Mouse (Mus musculus) MEL (cell line): ENCODE measurements around the gene Mycbp2. TPM values are rescaled to one million over a fixed set of nuclear protein-coding genes. Genes with fewer than 3 reads are reported as not detected.

Source experiments
- DNase-seq: peaks from one replicate; pipeline ENCODE4 v3.0.0; 2011; ENCODE audit warnings: low read depth, low spot score
- H3K27ac ChIP-seq: 2 replicates; pipeline ENCODE4 v1.5.1; 2012; ENCODE audit warnings: low read depth, mild to moderate bottlenecking, control low read depth, low read length, moderate library complexity; ENCODE audit not compliant: control insufficient read depth
- H3K27me3 ChIP-seq, 2 experiments: fragments of 150-350 bp in 1 of 2; sonication (generic) in 1 of 2; 2 replicates each; pipeline ENCODE4 v1.6.1; 2012; ENCODE audit warnings: low read length in 2 of 2, mild to moderate bottlenecking in 2 of 2, improper control_type of control experiment in 1 of 2, moderate library complexity in 1 of 2; ENCODE audit not compliant: insufficient read depth in 2 of 2, control insufficient read depth in 1 of 2
- H3K36me3 ChIP-seq, 2 experiments: 2 replicates each; pipeline ENCODE4 v1.6.1; 2012 to 2014; ENCODE audit warnings: low read length in 2 of 2, improper control_type of control experiment in 1 of 2, inconsistent platforms in 1 of 2, mild to moderate bottlenecking in 1 of 2; ENCODE audit not compliant: insufficient read depth in 2 of 2, control insufficient read depth in 1 of 2
- H3K4me1 ChIP-seq, 2 experiments: fragments of 150-350 bp in 1 of 2; sonication (generic) in 1 of 2; 2 replicates each; pipeline ENCODE4 v1.6.1; 2012; ENCODE audit warnings: low read length in 2 of 2, improper control_type of control experiment in 1 of 2, mild to moderate bottlenecking in 1 of 2; ENCODE audit not compliant: insufficient read depth in 2 of 2, control insufficient read depth in 1 of 2
- H3K4me3 ChIP-seq, 2 experiments: fragments of 150-350 bp in 1 of 2; sonication (generic) in 1 of 2; 2 replicates each; pipeline ENCODE4 v1.5.1; 2012; ENCODE audit warnings: low read depth in 2 of 2, low read length in 2 of 2, mild to moderate bottlenecking in 2 of 2, moderate library complexity in 2 of 2, control low read depth in 1 of 2, improper control_type of control experiment in 1 of 2; ENCODE audit not compliant: control insufficient read depth in 1 of 2, insufficient read depth in 1 of 2
- H3K79me2 ChIP-seq: 2 replicates; pipeline ENCODE4 v1.6.1; 2012; ENCODE audit warnings: mild to moderate bottlenecking, low read length, moderate library complexity; ENCODE audit not compliant: control insufficient read depth, poor library complexity, insufficient read depth
- H3K9ac ChIP-seq: 2 replicates; pipeline ENCODE4 v1.6.1; 2012; ENCODE audit warnings: low read depth, mild to moderate bottlenecking, control low read depth, low read length, moderate library complexity; ENCODE audit not compliant: control insufficient read depth, poor library complexity, severe bottlenecking
- H3K9me3 ChIP-seq: fragments of 150-350 bp; sonication (generic); replicated peaks from 2 replicates; pipeline ENCODE4 v1.6.1; 2012; ENCODE audit warnings: mild to moderate bottlenecking, low read length, improper control_type of control experiment, moderate library complexity; ENCODE audit not compliant: insufficient read depth
- BHLHE40 ChIP-seq: IDR thresholded peaks from 2 replicates; pipeline ENCODE4 v1.6.1; 2012; ENCODE audit warnings: low read depth, mild to moderate bottlenecking, inconsistent platforms, low read length, improper control_type of control experiment, borderline replicate concordance
- CHD1 ChIP-seq: IDR thresholded peaks from 2 replicates; pipeline ENCODE4 v1.6.1; 2012; ENCODE audit warnings: low read depth, mild to moderate bottlenecking, inconsistent platforms, low read length, improper control_type of control experiment
- CHD2 ChIP-seq: IDR thresholded peaks from 2 replicates; pipeline ENCODE4 v1.6.1; 2011; ENCODE audit warnings: low read length, improper control_type of control experiment
- CTCF ChIP-seq, 3 experiments: IDR thresholded peaks in 2 of 3; conservative IDR thresholded peaks in 1 of 3; 2 replicates each; pipeline ENCODE4 v1.5.1; 2011 to 2012; ENCODE audit warnings: low read length in 3 of 3, low read depth in 2 of 3, mild to moderate bottlenecking in 2 of 3, improper control_type of control experiment in 1 of 3, inconsistent platforms in 1 of 3, mixed read lengths in 1 of 3, moderate library complexity in 1 of 3; ENCODE audit not compliant: control insufficient read depth in 1 of 3, insufficient read depth in 1 of 3, poor library complexity in 1 of 3, severe bottlenecking in 1 of 3
- E2F4 ChIP-seq: IDR thresholded peaks from 2 replicates; pipeline ENCODE4 v1.6.1; 2011; ENCODE audit warnings: low read depth, low read length, improper control_type of control experiment, borderline replicate concordance
- EP300 ChIP-seq, 2 experiments: IDR thresholded peaks; 2 replicates each; pipeline ENCODE4 v1.6.1; 2011; ENCODE audit warnings: improper control_type of control experiment in 2 of 2, low read length in 2 of 2, low read depth in 1 of 2, mild to moderate bottlenecking in 1 of 2
- ETS1 ChIP-seq: IDR thresholded peaks from 2 replicates; pipeline ENCODE4 v1.6.1; 2012; ENCODE audit warnings: low read depth, mild to moderate bottlenecking, inconsistent platforms, low read length, improper control_type of control experiment, moderate library complexity
- GABPA ChIP-seq: IDR thresholded peaks from 2 replicates; pipeline ENCODE4 v1.6.1; 2012; ENCODE audit warnings: low read depth, mild to moderate bottlenecking, inconsistent platforms, low read length, improper control_type of control experiment, moderate library complexity
- GATA1 ChIP-seq: IDR thresholded peaks from 2 replicates; pipeline ENCODE4 v1.6.1; 2011; ENCODE audit warnings: low read depth, low read length, improper control_type of control experiment
- MXI1 ChIP-seq: IDR thresholded peaks from 2 replicates; pipeline ENCODE4 v1.6.1; 2011; ENCODE audit warnings: mild to moderate bottlenecking, low read depth, low read length, improper control_type of control experiment
- MYC ChIP-seq: IDR thresholded peaks from 2 replicates; pipeline ENCODE4 v1.6.1; 2011; ENCODE audit warnings: low read depth, mild to moderate bottlenecking, low read length, improper control_type of control experiment, moderate library complexity
- NRF1 ChIP-seq: IDR thresholded peaks from 2 replicates; pipeline ENCODE4 v1.6.1; 2014; ENCODE audit warnings: low read depth, mild to moderate bottlenecking, inconsistent platforms, low read length, improper control_type of control experiment, moderate library complexity; ENCODE audit not compliant: poor library complexity, insufficient read depth, severe bottlenecking
- POLR2A ChIP-seq, 2 experiments: IDR thresholded peaks; 2 replicates each; pipeline ENCODE4 v1.6.1; 2011 to 2012; ENCODE audit warnings: low read length in 2 of 2, mild to moderate bottlenecking in 2 of 2, control low read depth in 1 of 2, improper control_type of control experiment in 1 of 2, low read depth in 1 of 2, moderate library complexity in 1 of 2; ENCODE audit not compliant: control insufficient read depth in 1 of 2, insufficient read depth in 1 of 2, poor library complexity in 1 of 2
- POLR2AphosphoS2 ChIP-seq: IDR thresholded peaks from 2 replicates; pipeline ENCODE4 v1.6.1; 2011; ENCODE audit warnings: low read length, improper control_type of control experiment
- RAD21 ChIP-seq: IDR thresholded peaks from 2 replicates; pipeline ENCODE4 v1.6.1; 2011; ENCODE audit warnings: mild to moderate bottlenecking, low read depth, low read length, improper control_type of control experiment
- SIN3A ChIP-seq: IDR thresholded peaks from 2 replicates; pipeline ENCODE4 v1.6.1; 2012; ENCODE audit warnings: low read length, improper control_type of control experiment, inconsistent platforms
- TCF12 ChIP-seq: IDR thresholded peaks from 2 replicates; pipeline ENCODE4 v1.6.1; 2014; ENCODE audit warnings: low read depth, mild to moderate bottlenecking, inconsistent platforms, low read length, improper control_type of control experiment, moderate library complexity
- UBTF ChIP-seq: IDR thresholded peaks from 2 replicates; pipeline ENCODE4 v1.6.1; 2012; ENCODE audit warnings: low read depth, mild to moderate bottlenecking, inconsistent platforms, low read length, improper control_type of control experiment, moderate library complexity, borderline replicate concordance; ENCODE audit not compliant: insufficient read depth
- USF1 ChIP-seq: IDR thresholded peaks from 2 replicates; pipeline ENCODE4 v1.6.1; 2014; ENCODE audit warnings: low read depth, mild to moderate bottlenecking, inconsistent platforms, low read length, improper control_type of control experiment, moderate library complexity
- USF2 ChIP-seq, 2 experiments: IDR thresholded peaks; 2 replicates each; pipeline ENCODE4 v1.6.1; 2011 to 2012; ENCODE audit warnings: improper control_type of control experiment in 2 of 2, low read length in 2 of 2, borderline replicate concordance in 1 of 2, inconsistent platforms in 1 of 2, low read depth in 1 of 2, mild to moderate bottlenecking in 1 of 2; ENCODE audit not compliant: insufficient read depth in 1 of 2
- ZMIZ1 ChIP-seq: IDR thresholded peaks from 2 replicates; pipeline ENCODE4 v1.6.1; 2012; ENCODE audit warnings: low read depth, mild to moderate bottlenecking, inconsistent platforms, low read length, improper control_type of control experiment, moderate library complexity
- polyA plus RNA-seq, 2 experiments: library from polyadenylated mRNA; stranded (reverse) in 1 of 2; unstranded in 1 of 2; fragments of >175 nt in 1 of 2; fragments of >200 nt in 1 of 2; gene quantifications; 2 replicates each; pipeline versions ENCODE4 v1.2.1 to v1.2.4; 2012; ENCODE audit warnings: low replicate concordance in 2 of 2, low read depth in 1 of 2; ENCODE audit not compliant: insufficient read length in 2 of 2, insufficient read depth in 1 of 2, missing spikeins in 1 of 2
- total RNA-seq: library from RNA; depleted of rRNA; stranded (reverse); fragments of 300-350 nt; gene quantifications from 2 replicates; pipeline ENCODE4 v1.2.3, GENCODE M21; 2012

The Mycbp2 gene
- total and polyA plus RNA-seq, 3 experiments, result 9.1 to 28.0 (median 23.4) TPM

GRCm38 (mm10) chr14:103345858-103346728 is 521 bp downstream of the Mycbp2 start:
- Histone ChIP-seq H3K4me3 (peak overlapping the region; percentile 55 to 85), H3K36me3 (peaks cover 0 to 36% of the 10 kb centered on the region in 2 experiments; a peak in 2 of 4 replicates), H3K27ac (peak overlapping the region; percentile 49), H3K27me3 (no peaks in the 10 kb centered on the region), H3K79me2 (peaks cover 22% of the 10 kb centered on the region), H3K4me1 (peaks cover 16 to 20% of the 10 kb centered on the region in 2 experiments), H3K9me3 (no peaks in the 10 kb centered on the region), H3K9ac (peak overlapping the region; percentile 90)
- no peak; the same call in 1 of the 2 replicates for TF ChIP-seq ZMIZ1
- no peak for TF ChIP-seq CHD1
- TF ChIP-seq TCF12, result no peak
- TF ChIP-seq CTCF (IDR thresholded peaks at IDR 0.05 in 2 of 3, conservative IDR thresholded peaks at IDR 0.05 in 1 of 3; ENCODE audit: control insufficient read depth in 1 of 3, insufficient read depth in 1 of 3, low read depth in 2 of 3, low read length in 3 of 3, poor library complexity in 1 of 3, severe bottlenecking in 1 of 3), result peak in 1 of 3 experiments; percentile 44; a peak in 3 of 6 replicates
- TF ChIP-seq MXI1, result peak; percentile 90
- no peak for TF ChIP-seq USF2 (IDR thresholded peaks at IDR 0.05; ENCODE audit: borderline replicate concordance in 1 of 2, insufficient read depth in 1 of 2, low read depth in 1 of 2, low read length in 2 of 2)
- TF ChIP-seq SIN3A, result no peak; the same call in 1 of the 2 replicates
- no peak for TF ChIP-seq NRF1
- no peak for TF ChIP-seq GABPA
- TF ChIP-seq CHD2, result no peak
- no peak for TF ChIP-seq ETS1
- no peak for TF ChIP-seq RAD21
- TF ChIP-seq USF1, result peak; percentile 35; the same call in 1 of the 2 replicates
- 0 out of 4 replicates have a peak, but pooled peaks of 1 of the 2 experiments have one; percentile 58 for TF ChIP-seq POLR2A (IDR thresholded peaks at IDR 0.05; ENCODE audit: control insufficient read depth in 1 of 2, insufficient read depth in 1 of 2, low read depth in 1 of 2, low read length in 2 of 2, poor library complexity in 1 of 2)
- 0 out of 2 replicates have a peak, but pooled peaks have one; percentile 44 for TF ChIP-seq UBTF
- no peak for TF ChIP-seq EP300 (IDR thresholded peaks at IDR 0.05; ENCODE audit: low read depth in 1 of 2, low read length in 2 of 2)
- TF ChIP-seq MYC, result 0 out of 2 replicates have a peak, but pooled peaks have one; percentile 34
- TF ChIP-seq POLR2AphosphoS2, result 0 out of 2 replicates have a peak, but pooled peaks have one; percentile 1
- peak; percentile 15; the same call in 1 of the 2 replicates for TF ChIP-seq GATA1
- TF ChIP-seq E2F4, result no peak
- TF ChIP-seq BHLHE40, result peak; percentile 14; the same call in 1 of the 2 replicates
- peak; percentile 71 for DNase-seq
